Mouse (Mus musculus): ENCODE results near the gene 4930415O20Rik. TPM values are rescaled to one million over a fixed set of nuclear protein-coding genes. Genes with fewer than 3 reads are reported as not detected.

4930415O20Rik gene
- polyA plus RNA-seq, 1 experiment from 2014 or later: not detected

- no peaks in the 10 kb centered on the region for H3K9me3 ChIP-seq (ENCODE audit: low read length)
- no peak overlapping the region for H3K9ac ChIP-seq (replicated peaks)
- peaks cover 7% of the 10 kb centered on the region; the same call in 1 of the 2 replicates for H3K27me3 ChIP-seq (ENCODE audit: insufficient read depth, low read length)
- peaks cover 8% of the 10 kb centered on the region for H3K4me1 ChIP-seq (ENCODE audit: insufficient read depth)
- H3K4me2 ChIP-seq (ENCODE audit: low read depth, low read length): no peak overlapping the region
- no peaks in the 10 kb centered on the region for H3K36me3 ChIP-seq (replicated peaks; ENCODE audit: insufficient read depth, low read length)
- no peak for TF ChIP-seq EP300 (IDR thresholded peaks at IDR 0.05; ENCODE audit: low read depth)
- no peak for TF ChIP-seq CTCF (IDR thresholded peaks at IDR 0.05; ENCODE audit: low read depth)
- ATAC-seq: no peak
- DNase-seq: peak; percentile 57
- H3K4me3 ChIP-seq (ENCODE audit: low read depth, low read length): no peak overlapping the region
- 54% methylated on average over 9 of the region's 9 CpGs for WGBS (ENCODE audit: insufficient replicate concordance)
- 0 out of 2 replicates have a peak overlapping the region, but pooled peaks have one; percentile 13 for H3K27ac ChIP-seq (ENCODE audit: low read depth)
Measured at GRCm38 (mm10) chr15:98614551-98614950, 43.7 kb downstream of the 4930415O20Rik start.

DNA sequence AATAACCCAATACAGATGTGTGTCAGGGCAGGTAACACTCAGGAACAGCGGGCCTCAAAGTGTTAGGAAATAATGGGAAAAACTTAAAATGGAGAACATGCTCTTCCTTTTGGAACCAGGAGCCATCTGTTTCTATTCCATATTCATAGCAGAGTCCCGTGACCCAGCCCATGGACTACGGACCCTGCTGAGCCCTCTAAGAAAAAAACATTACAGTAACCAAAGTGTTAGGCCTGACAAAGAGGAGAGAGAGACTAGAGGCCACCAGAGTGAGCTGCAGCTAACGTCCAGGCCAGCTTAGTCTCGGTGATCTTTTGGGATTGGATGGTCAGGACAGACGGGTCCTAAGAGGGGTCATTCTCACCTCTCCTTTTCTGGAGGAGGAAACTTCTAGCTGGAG, 44.2 kb downstream of the 4930415O20Rik start:
- no peak overlapping the region for H3K4me2 ChIP-seq (ENCODE audit: low read depth, low read length)
- DNase-seq: no peak
- no peak for ATAC-seq
- 54% methylated on average over 6 of the region's 6 CpGs for WGBS (ENCODE audit: insufficient replicate concordance)
- no peaks in the 10 kb centered on the region for H3K36me3 ChIP-seq (replicated peaks; ENCODE audit: insufficient read depth, low read length)
- TF ChIP-seq EP300 (IDR thresholded peaks at IDR 0.05; ENCODE audit: low read depth) (no peak), CTCF (IDR thresholded peaks at IDR 0.05; ENCODE audit: low read depth) (no peak)
- H3K4me3 ChIP-seq (ENCODE audit: low read depth, low read length): no peak overlapping the region
- no peak overlapping the region for H3K9ac ChIP-seq (replicated peaks)
- no peak overlapping the region for H3K27ac ChIP-seq (ENCODE audit: low read depth)
- peaks cover 7% of the 10 kb centered on the region; the same call in 1 of the 2 replicates for H3K27me3 ChIP-seq (ENCODE audit: insufficient read depth, low read length)
- H3K4me1 ChIP-seq (ENCODE audit: insufficient read depth): peaks cover 8% of the 10 kb centered on the region
- no peaks in the 10 kb centered on the region for H3K9me3 ChIP-seq (ENCODE audit: low read length)

DNA sequence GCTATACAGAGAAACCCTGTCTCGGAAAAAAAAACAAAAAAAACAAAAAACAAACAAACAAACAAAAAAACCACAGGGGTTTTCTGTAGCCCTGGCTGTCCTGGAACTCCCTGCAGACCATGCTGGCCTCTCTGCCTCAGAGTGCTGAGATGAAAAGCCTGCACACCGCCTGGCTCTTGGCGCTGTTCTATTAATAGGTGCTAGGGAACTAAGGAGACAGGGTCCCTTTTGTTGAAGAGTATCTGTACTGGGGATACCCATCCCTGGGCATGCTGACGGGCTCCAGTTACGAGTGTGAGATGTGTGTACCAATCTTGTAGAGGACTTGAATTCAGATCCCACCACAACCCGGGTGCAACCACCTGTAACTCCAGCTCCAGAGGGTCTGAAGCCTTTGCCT, 44.9 kb downstream of the 4930415O20Rik start:
- Histone ChIP-seq H3K36me3 (replicated peaks; ENCODE audit: insufficient read depth, low read length) (no peaks in the 10 kb centered on the region), H3K4me1 (ENCODE audit: insufficient read depth) (peaks cover 4% of the 10 kb centered on the region), H3K27ac (ENCODE audit: low read depth) (no peak overlapping the region), H3K27me3 (ENCODE audit: insufficient read depth, low read length) (peaks cover 7% of the 10 kb centered on the region; the same call in 1 of the 2 replicates), H3K9ac (replicated peaks) (no peak overlapping the region), H3K9me3 (ENCODE audit: low read length) (no peaks in the 10 kb centered on the region), H3K4me3 (ENCODE audit: low read depth, low read length) (no peak overlapping the region), H3K4me2 (ENCODE audit: low read depth, low read length) (no peak overlapping the region)
- TF ChIP-seq CTCF (IDR thresholded peaks at IDR 0.05; ENCODE audit: low read depth) (no peak), EP300 (IDR thresholded peaks at IDR 0.05; ENCODE audit: low read depth) (no peak)
- 74% methylated on average over 6 of the region's 6 CpGs for WGBS (ENCODE audit: insufficient replicate concordance)
- ATAC-seq (no peak), DNase-seq (no peak)

GRCm38 (mm10) chr15:98616362-98617175, 45.8 kb downstream of the 4930415O20Rik start:
- ATAC-seq: peak; percentile 66
- no peaks in the 10 kb centered on the region for H3K36me3 ChIP-seq (replicated peaks; ENCODE audit: insufficient read depth, low read length)
- peak overlapping the region; percentile 34; the same call in 1 of the 2 replicates for H3K9ac ChIP-seq (replicated peaks)
- WGBS (ENCODE audit: insufficient replicate concordance): 52% methylated on average over 20 of the region's 20 CpGs
- H3K27me3 ChIP-seq (ENCODE audit: insufficient read depth, low read length): peaks cover 7% of the 10 kb centered on the region; the same call in 1 of the 2 replicates
- DNase-seq: no peak
- H3K9me3 ChIP-seq (ENCODE audit: low read length): no peaks in the 10 kb centered on the region
- H3K27ac ChIP-seq (ENCODE audit: low read depth): no peak overlapping the region
- peak overlapping the region; percentile 44 for H3K4me2 ChIP-seq (ENCODE audit: low read depth, low read length)
- no peak for TF ChIP-seq EP300 (IDR thresholded peaks at IDR 0.05; ENCODE audit: low read depth)
- TF ChIP-seq CTCF (IDR thresholded peaks at IDR 0.05; ENCODE audit: low read depth): no peak
- 0 out of 2 replicates have a peak overlapping the region, but pooled peaks have one; percentile 17 for H3K4me3 ChIP-seq (ENCODE audit: low read depth, low read length)
- peaks cover 4% of the 10 kb centered on the region for H3K4me1 ChIP-seq (ENCODE audit: insufficient read depth)

DNA sequence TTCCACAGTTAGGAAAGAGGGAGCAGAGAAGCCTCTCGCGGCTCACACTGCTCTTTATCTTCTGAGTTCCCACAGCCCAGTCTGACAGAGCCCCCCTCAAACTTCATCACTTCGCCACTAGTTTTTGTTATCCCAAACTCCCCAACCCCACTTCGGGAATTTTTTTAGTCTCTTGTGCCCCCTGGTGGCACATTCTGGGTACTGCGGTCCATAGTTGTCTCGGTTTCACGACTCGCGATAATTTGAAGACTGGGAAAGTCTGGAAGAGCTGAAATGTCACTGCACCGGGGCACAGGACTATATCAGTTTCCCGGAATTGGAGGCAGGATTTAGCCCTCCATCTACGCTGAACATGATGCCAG, 46.4 kb downstream of the 4930415O20Rik start:
- WGBS (ENCODE audit: insufficient replicate concordance): 1% methylated on average over 12 of the region's 12 CpGs
- peak overlapping the region; percentile 34; the same call in 1 of the 2 replicates for H3K9ac ChIP-seq (replicated peaks)
- peak; percentile 73 for ATAC-seq

DNA sequence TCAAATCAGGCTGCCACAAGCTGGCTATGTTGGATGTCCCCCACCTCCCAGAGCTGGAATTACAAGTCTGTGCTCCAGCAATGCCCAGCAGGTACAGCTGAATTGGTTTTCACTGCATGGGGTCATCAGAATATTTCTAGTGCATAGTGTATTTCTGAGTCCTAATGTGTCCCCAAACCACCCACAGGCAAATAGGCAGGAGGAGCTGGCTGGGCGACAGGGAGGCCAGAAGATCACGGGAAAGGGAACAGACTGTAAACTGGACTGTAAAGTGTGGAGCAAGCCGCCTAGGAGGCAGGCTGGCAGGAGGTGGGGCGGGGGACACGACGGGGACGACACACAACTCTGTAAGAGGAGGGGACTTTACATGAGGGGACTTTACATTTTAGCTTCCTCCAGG, 51.4 kb downstream of the 4930415O20Rik start:
- peaks cover 39% of the 10 kb centered on the region for H3K27me3 ChIP-seq (ENCODE audit: insufficient read depth, low read length)
- H3K4me2 ChIP-seq (ENCODE audit: low read depth, low read length): no peak overlapping the region
- no peaks in the 10 kb centered on the region for H3K36me3 ChIP-seq (replicated peaks; ENCODE audit: insufficient read depth, low read length)
- H3K9me3 ChIP-seq (ENCODE audit: low read length): no peaks in the 10 kb centered on the region
- H3K9ac ChIP-seq (replicated peaks): no peak overlapping the region
- WGBS (ENCODE audit: insufficient replicate concordance): 9% methylated on average over 7 of the region's 7 CpGs
- no peak for ATAC-seq
- no peak overlapping the region for H3K4me3 ChIP-seq (ENCODE audit: low read depth, low read length)
- no peak overlapping the region for H3K27ac ChIP-seq (ENCODE audit: low read depth)
- no peaks in the 10 kb centered on the region; the same call in 1 of the 2 replicates for H3K4me1 ChIP-seq (ENCODE audit: insufficient read depth)
- TF ChIP-seq CTCF (IDR thresholded peaks at IDR 0.05; ENCODE audit: low read depth) (no peak), EP300 (IDR thresholded peaks at IDR 0.05; ENCODE audit: low read depth) (no peak)
- no peak for DNase-seq

More for the DNA sequence above, 46.4 kb downstream of the 4930415O20Rik start:
- no peaks in the 10 kb centered on the region for H3K9me3 ChIP-seq (ENCODE audit: low read length)
- 0 out of 2 replicates have a peak overlapping the region, but pooled peaks have one; percentile 17 for H3K4me3 ChIP-seq (ENCODE audit: low read depth, low read length)
- peak overlapping the region; percentile 44 for H3K4me2 ChIP-seq (ENCODE audit: low read depth, low read length)
- H3K4me1 ChIP-seq (ENCODE audit: insufficient read depth): peaks cover 4% of the 10 kb centered on the region
- no peaks in the 10 kb centered on the region for H3K36me3 ChIP-seq (replicated peaks; ENCODE audit: insufficient read depth, low read length)
- peak; percentile 85 for DNase-seq
- H3K27me3 ChIP-seq (ENCODE audit: insufficient read depth, low read length): peaks cover 9% of the 10 kb centered on the region; the same call in 1 of the 2 replicates
- no peak for TF ChIP-seq EP300 (IDR thresholded peaks at IDR 0.05; ENCODE audit: low read depth)
- TF ChIP-seq CTCF (IDR thresholded peaks at IDR 0.05; ENCODE audit: low read depth): peak; percentile 93
- no peak overlapping the region for H3K27ac ChIP-seq (ENCODE audit: low read depth)

Data from liver, postnatal 0 days (tissue).